Mouse (Mus musculus): ENCODE measurements around the gene Acads. TPM values are rescaled to one million over a fixed set of nuclear protein-coding genes. Genes with fewer than 3 reads are reported as not detected.
"Not testable (repeated sequence)": the region's sequence is repeated elsewhere in the genome, so short reads cannot be mapped to it uniquely, and the experiment has no call there.

Gene Acads
- total RNA-seq, 2 experiments from 2014 or later, result 58.1 to 67.2 TPM

GRCm38 (mm10) chr5:115127421-115128179 is 8.5 kb upstream of the Acads start:
- DNase-seq, result no peak
- intact Hi-C loops (cut with DNase I; ENCODE audit: low total_unique reads), result loop anchor here (5.0 to 10.0 kb wide), 2 partner anchors 35 to 107 kb away; partner anchors contain the start of gene Pop5

GRCm38 (mm10) chr5:115126578-115127312 is 7.6 kb upstream of the Acads start:
- intact Hi-C loops (cut with DNase I; ENCODE audit: low total_unique reads), result loop anchor here (5.0 to 10.0 kb wide), 2 partner anchors 36 to 108 kb away; partner anchors contain the start of gene Pop5
- no peak for DNase-seq

GRCm38 (mm10) chr5:115125211-115125871 is 6.2 kb upstream of the Acads start:
- intact Hi-C loops (cut with DNase I; ENCODE audit: low total_unique reads), result loop anchor here (5.0 to 10.0 kb wide), 2 partner anchors 37 to 109 kb away; partner anchors contain the start of gene Pop5

GRCm38 (mm10) chr5:115124690-115125089 is 5.5 kb upstream of the Acads start:
- intact Hi-C loops (cut with DNase I; ENCODE audit: low total_unique reads), result loop anchor here (5.0 to 10.0 kb wide), 2 partner anchors 38 to 110 kb away; partner anchors contain the start of gene Pop5
- DNase-seq, result no peak

More at GRCm38 (mm10) chr5:115125211-115125871, 6.2 kb upstream of the Acads start:
- DNase-seq, result peak; percentile 86

- intact Hi-C loops (cut with DNase I; ENCODE audit: low total_unique reads), result loop anchor here (10.0 kb wide), 1 partner anchor 114 kb away; the partner anchor contains the start of gene Pop5
- DNase-seq, result no peak
Observed at GRCm38 (mm10) chr5:115120978-115121377, 1.8 kb upstream of the Acads start.

GRCm38 (mm10) chr5:115117467-115117866 is 1.7 kb downstream of the Acads start:
- intact Hi-C loops (cut with DNase I; ENCODE audit: low total_unique reads), result no loop called here
- no peak for DNase-seq

GRCm38 (mm10) chr5:115116426-115116825 is 2.7 kb downstream of the Acads start:
- intact Hi-C loops (cut with DNase I; ENCODE audit: low total_unique reads), result no loop called here
- DNase-seq, result no peak

- no peak for DNase-seq
- intact Hi-C loops (cut with DNase I; ENCODE audit: low total_unique reads), result no loop called here
Observed at GRCm38 (mm10) chr5:115114501-115114900, 4.6 kb downstream of the Acads start.

GRCm38 (mm10) chr5:115113244-115113643 is 5.9 kb downstream of the Acads start:
- intact Hi-C loops (cut with DNase I; ENCODE audit: low total_unique reads), result no loop called here
- no peak for DNase-seq

GRCm38 (mm10) chr5:115111156-115111555 is 8.0 kb downstream of the Acads start:
- no peak for DNase-seq
- intact Hi-C loops (cut with DNase I; ENCODE audit: low total_unique reads), result no loop called here

- DNase-seq; intact Hi-C loops (cut with DNase I; ENCODE audit: low total_unique reads): not testable (repeated sequence)
Observed at GRCm38 (mm10) chr5:115103253-115103652, 15.9 kb downstream of the Acads start.

GRCm38 (mm10) chr5:115102231-115102630 is 16.9 kb downstream of the Acads start:
- intact Hi-C loops (cut with DNase I; ENCODE audit: low total_unique reads), result no loop called here
- no peak for DNase-seq

- no peak for DNase-seq
- intact Hi-C loops (cut with DNase I; ENCODE audit: low total_unique reads), result no loop called here
Observed at GRCm38 (mm10) chr5:115100473-115100872, 18.7 kb downstream of the Acads start.

- DNase-seq, result no peak
- intact Hi-C loops (cut with DNase I; ENCODE audit: low total_unique reads), result no loop called here
Observed at GRCm38 (mm10) chr5:115099991-115100390, 19.2 kb downstream of the Acads start.

GRCm38 (mm10) chr5:115099530-115099929 is 19.6 kb downstream of the Acads start:
- intact Hi-C loops (cut with DNase I; ENCODE audit: low total_unique reads), result no loop called here

GRCm38 (mm10) chr5:115098195-115098594 is 21.0 kb downstream of the Acads start, which contains the start of gene Gm10401:
Gm10401 (minus strand) TSS chr5:115098295.
- DNase-seq, result no peak
- intact Hi-C loops (cut with DNase I; ENCODE audit: low total_unique reads), result no loop called here

More at GRCm38 (mm10) chr5:115099530-115099929, 19.6 kb downstream of the Acads start:
- no peak for DNase-seq

- no peak for DNase-seq
- intact Hi-C loops (cut with DNase I; ENCODE audit: low total_unique reads), result no loop called here
Observed at GRCm38 (mm10) chr5:115091776-115092175, 27.4 kb downstream of the Acads start.

- intact Hi-C loops (cut with DNase I; ENCODE audit: low total_unique reads), result no loop called here
- DNase-seq, result no peak
Observed at GRCm38 (mm10) chr5:115091015-115091414, 28.1 kb downstream of the Acads start.

- intact Hi-C loops (cut with DNase I; ENCODE audit: low total_unique reads), result no loop called here
- DNase-seq, result no peak
Observed at GRCm38 (mm10) chr5:115089592-115090268, 29.4 kb downstream of the Acads start.
